Mouse (Mus musculus) left cerebral cortex, adult 18-20 months (tissue): ENCODE measurements at regions not wholly inside any gene's neighbourhood (a gene's known extent, or its start where the extent isn't known, plus 50 kb on each side); places are given as distances from the start of the nearest gene placed in this dataset.

ENCODE experiments used
- DNase-seq, 2 experiments: peaks; one replicate each; pipeline ENCODE4 v3.0.0; 2021 to 2022; ENCODE audit warnings: low spot score in 2 of 2, mixed read lengths in 1 of 2

GRCm38 (mm10) chr5:146684429-146684828 lies 99.4 kb upstream of the Gpr12 start:
- no peak for DNase-seq

- DNase-seq: no peak
Observed at GRCm38 (mm10) chr5:146683554-146683953, 98.5 kb upstream of the Gpr12 start.

- DNase-seq: no peak
Observed at GRCm38 (mm10) chr5:146682893-146683292, 97.9 kb upstream of the Gpr12 start.

- no peak for DNase-seq
Observed at GRCm38 (mm10) chr5:146681512-146681911, 96.5 kb upstream of the Gpr12 start.

- no peak for DNase-seq
Observed at GRCm38 (mm10) chr5:146679198-146679681, 94.2 kb upstream of the Gpr12 start.

GRCm38 (mm10) chr5:146678775-146679170 lies 93.7 kb upstream of the Gpr12 start:
- DNase-seq: no peak

- DNase-seq: no peak
Observed at GRCm38 (mm10) chr5:146678049-146678774, 93.2 kb upstream of the Gpr12 start.

- no peak for DNase-seq
Observed at GRCm38 (mm10) chr5:146677151-146677515, 92.1 kb upstream of the Gpr12 start.

GRCm38 (mm10) chr5:146676470-146677150 lies 91.6 kb upstream of the Gpr12 start:
- no peak for DNase-seq

GRCm38 (mm10) chr5:146675887-146676277 lies 90.8 kb upstream of the Gpr12 start:
- no peak for DNase-seq

- peak; percentile 65 to 74 for DNase-seq
Observed at GRCm38 (mm10) chr5:146675006-146675886, 90.2 kb upstream of the Gpr12 start.

- DNase-seq: no peak
Observed at GRCm38 (mm10) chr5:146661751-146662150, 76.7 kb upstream of the Gpr12 start.

GRCm38 (mm10) chr5:146657228-146657627 lies 72.2 kb upstream of the Gpr12 start:
- no peak for DNase-seq

GRCm38 (mm10) chr5:146655394-146655793 lies 70.4 kb upstream of the Gpr12 start:
- DNase-seq: no peak

- no peak for DNase-seq
Observed at GRCm38 (mm10) chr5:146653686-146654450, 68.8 kb upstream of the Gpr12 start.

GRCm38 (mm10) chr5:146652874-146653273 lies 67.8 kb upstream of the Gpr12 start:
- DNase-seq: no peak

- no peak for DNase-seq
Observed at GRCm38 (mm10) chr5:146648519-146649060, 63.6 kb upstream of the Gpr12 start.

GRCm38 (mm10) chr5:146647628-146648380 lies 62.8 kb upstream of the Gpr12 start:
- no peak for DNase-seq

- DNase-seq: peak in 1 of 2 experiments; percentile 56
Observed at GRCm38 (mm10) chr5:146644499-146644898, 59.5 kb upstream of the Gpr12 start.

- DNase-seq: no peak
Observed at GRCm38 (mm10) chr5:146641931-146642330, 56.9 kb upstream of the Gpr12 start.
